Mouse (Mus musculus) urinary bladder, adult 2 months (tissue): ENCODE measurements around the gene Phrf1. TPM values are rescaled to one million over a fixed set of nuclear protein-coding genes. Genes with fewer than 3 reads are reported as not detected.

Source experiments
- DNase-seq: peaks from one replicate; pipeline ENCODE4 v3.0.0; 2022; ENCODE audit warnings: low spot score
- polyA plus RNA-seq: library from polyadenylated mRNA; depleted of rRNA; stranded (reverse); fragments of >200 nt; gene quantifications from 2 replicates; pipeline ENCODE4 v1.2.3, GENCODE M21; 2012; rRNA removed

The Phrf1 gene
- polyA plus RNA-seq, 1 experiment = 16.4 TPM

- no peak for DNase-seq
Measured at GRCm38 (mm10) chr7:141292583-141293388, 64.2 kb downstream of the Phrf1 start.

DNA sequence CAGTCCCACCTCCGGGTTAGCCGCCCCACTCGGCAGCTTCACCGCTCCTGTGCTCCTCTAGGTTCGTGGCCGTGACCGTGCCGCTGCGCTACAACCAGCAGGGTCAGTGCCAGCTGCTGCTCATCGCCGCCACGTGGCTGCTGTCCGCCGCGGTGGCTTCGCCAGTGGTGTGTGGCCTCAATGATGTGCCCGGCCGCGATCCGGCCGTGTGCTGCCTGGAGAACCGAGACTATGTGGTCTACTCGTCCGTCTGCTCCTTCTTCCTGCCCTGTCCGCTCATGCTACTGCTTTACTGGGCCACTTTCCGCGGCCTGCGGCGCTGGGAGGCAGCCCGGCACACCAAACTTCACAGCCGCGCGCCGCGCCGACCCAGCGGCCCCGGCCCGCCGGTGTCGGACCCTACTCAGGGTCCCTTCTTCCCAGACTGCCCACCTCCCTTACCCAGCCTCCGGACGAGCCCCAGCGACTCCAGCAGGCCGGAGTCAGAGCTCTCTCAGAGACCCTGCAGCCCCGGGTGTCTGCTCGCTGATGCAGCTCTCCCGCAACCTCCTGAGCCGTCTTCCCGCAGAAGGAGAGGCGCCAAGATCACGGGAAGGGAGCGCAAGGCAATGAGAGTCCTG, 65.4 kb downstream of the Phrf1 start:
- peak; percentile 26 for DNase-seq

DNA sequence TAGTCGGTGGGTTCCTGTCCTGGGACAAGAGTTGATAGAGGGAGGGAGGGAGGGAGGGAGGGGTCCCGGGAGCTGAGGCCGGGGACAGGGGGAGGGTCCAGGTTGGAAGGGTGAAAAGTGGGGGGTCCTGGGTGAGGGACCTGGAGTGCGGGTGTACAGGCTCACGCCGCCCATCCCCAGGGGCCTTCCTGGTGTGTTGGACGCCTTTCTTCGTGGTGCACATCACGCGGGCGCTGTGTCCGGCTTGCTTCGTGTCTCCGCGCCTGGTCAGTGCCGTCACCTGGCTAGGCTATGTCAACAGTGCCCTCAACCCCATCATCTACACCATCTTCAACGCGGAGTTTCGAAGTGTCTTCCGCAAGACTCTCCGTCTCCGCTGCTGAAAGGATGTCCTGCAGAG, 65.9 kb downstream of the Phrf1 start:
- DNase-seq = peak; percentile 16

DNA sequence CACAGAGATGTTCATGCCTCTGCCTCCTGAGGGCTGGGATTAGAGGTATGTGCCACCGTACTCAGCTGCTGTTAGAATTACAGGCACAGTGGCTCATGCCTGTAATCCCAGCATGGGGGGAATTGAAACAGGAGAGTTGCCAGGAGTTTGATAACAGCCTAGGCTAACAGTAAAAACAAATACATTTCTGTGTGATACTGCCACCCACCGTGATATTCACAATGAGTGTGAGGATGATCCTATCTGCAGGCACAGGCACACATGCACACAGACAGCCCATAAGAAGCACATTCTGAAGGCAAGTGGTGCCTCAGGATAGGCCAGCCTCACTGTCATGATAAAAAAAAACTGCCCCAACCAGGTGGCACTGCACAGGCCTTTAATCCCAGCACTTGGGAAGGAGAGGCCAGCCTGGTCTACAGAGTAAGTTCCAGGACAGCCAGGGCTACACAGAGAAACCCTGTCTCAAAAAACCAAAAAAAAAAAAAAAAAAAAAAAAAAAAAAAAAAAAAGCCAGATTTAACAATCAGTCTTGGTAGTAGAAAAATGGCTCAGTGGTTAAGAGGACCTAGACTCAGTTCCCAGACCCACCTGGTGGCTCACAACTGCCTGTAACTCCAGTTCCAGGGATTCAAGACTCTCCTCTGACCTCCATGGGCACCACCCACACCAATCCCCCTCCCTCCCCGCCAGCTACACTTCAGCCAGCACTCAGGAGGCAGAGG, 69.5 kb downstream of the Phrf1 start:
- DNase-seq = no peak

GRCm38 (mm10) chr7:141299175-141299574, 70.6 kb downstream of the Phrf1 start:
- no peak for DNase-seq

- no peak for DNase-seq
Measured at GRCm38 (mm10) chr7:141301386-141301785, 72.8 kb downstream of the Phrf1 start.

DNA sequence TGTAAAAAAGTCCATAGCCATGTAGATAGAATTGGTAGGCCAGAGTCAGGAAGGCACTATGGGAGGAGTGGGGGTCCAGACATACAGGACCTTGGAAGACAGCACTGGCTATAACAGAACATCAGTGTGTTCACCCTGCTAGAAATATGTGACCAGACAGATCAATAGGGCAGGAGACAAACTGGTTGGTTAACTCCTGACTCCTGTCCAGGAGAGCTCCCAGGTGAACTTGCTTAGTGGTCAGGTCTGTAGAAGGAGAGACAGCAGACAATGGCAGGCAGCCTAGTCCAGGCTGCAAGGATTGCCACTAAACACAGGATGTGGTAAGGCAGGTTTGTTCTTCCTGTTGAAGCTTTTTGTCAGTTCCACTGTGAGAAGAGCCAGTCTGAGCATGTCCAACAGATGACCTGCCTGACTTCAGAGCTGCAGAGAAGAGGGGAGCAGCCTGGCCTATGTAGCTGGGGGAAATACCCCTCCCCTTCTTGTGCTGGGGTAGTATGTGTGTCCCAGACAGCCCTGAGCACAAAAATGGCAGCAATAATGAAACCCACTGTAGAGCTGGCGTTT, 74.2 kb downstream of the Phrf1 start:
- peak; percentile 19 for DNase-seq

DNA sequence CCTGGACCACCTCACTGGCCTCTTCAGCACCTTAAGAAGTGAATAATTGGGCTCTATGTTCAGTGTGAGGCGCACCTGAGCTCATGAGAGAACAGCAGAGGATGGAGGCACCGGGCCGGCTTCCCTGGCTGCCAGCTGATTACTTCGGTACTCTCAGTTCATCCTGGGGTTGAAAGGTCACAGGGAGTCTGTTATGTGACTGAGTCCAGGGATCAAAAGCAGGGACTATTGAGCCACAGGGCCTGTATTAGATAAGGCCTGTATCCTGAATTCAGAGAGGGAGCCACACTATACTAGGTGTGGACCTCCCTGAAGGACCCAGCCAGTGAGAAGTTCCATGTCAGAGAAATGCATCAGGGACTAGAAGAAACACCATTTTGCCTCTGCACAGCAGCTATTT, 76.0 kb downstream of the Phrf1 start:
- DNase-seq = no peak

Other genes starting within 250 kb of the Phrf1 start
- 596 and 696 TPM in 2 replicates for gene Ifitm3, start 218.0 kb upstream of the Phrf1 start, polyA plus RNA-seq
- gene Ifitm6, start 210.9 kb upstream of the Phrf1 start, polyA plus RNA-seq = 7.5 and 8.8 TPM in 2 replicates
- not detected in 2 replicates for gene Gm17387, start 199.7 kb upstream of the Phrf1 start, polyA plus RNA-seq
- 0.45 and 0.55 TPM in 2 replicates for gene B4galnt4, start 167.7 kb upstream of the Phrf1 start, polyA plus RNA-seq
- 26.5 and 27.7 TPM in 2 replicates for gene Pkp3, start 150.6 kb upstream of the Phrf1 start, polyA plus RNA-seq
- 13.8 and 15.0 TPM in 2 replicates for gene Sigirr, start 128.2 kb upstream of the Phrf1 start, polyA plus RNA-seq
- gene Ano9, start 111.0 kb upstream of the Phrf1 start, polyA plus RNA-seq = 7.5 and 13.7 TPM in 2 replicates
- gene Ptdss2, start 106.4 kb upstream of the Phrf1 start, polyA plus RNA-seq = 25.6 and 27.7 TPM in 2 replicates
- gene Rnh1, start 55.9 kb upstream of the Phrf1 start, polyA plus RNA-seq = 126 and 135 TPM in 2 replicates
- gene Hras, start 34.8 kb upstream of the Phrf1 start, polyA plus RNA-seq = 114 and 129 TPM in 2 replicates
- 5.2 and 5.8 TPM in 2 replicates for gene Lrrc56, start 34.6 kb upstream of the Phrf1 start, polyA plus RNA-seq
- gene Lmntd2, start 14.7 kb upstream of the Phrf1 start, polyA plus RNA-seq = 8.4 and 11.6 TPM in 2 replicates
- gene Rassf7, start 12.9 kb upstream of the Phrf1 start, polyA plus RNA-seq = 97.6 and 157 TPM in 2 replicates
- gene Irf7, start 37.7 kb downstream of the Phrf1 start, polyA plus RNA-seq = 21.2 and 23.3 TPM in 2 replicates
- gene Cdhr5, start 48.0 kb downstream of the Phrf1 start, polyA plus RNA-seq = 0.07 TPM in 1 of 2 replicates, not detected in the other
- gene Sct, start 50.3 kb downstream of the Phrf1 start, polyA plus RNA-seq = 0.41 and 1.3 TPM in 2 replicates
- 0.06 and 0.21 TPM in 2 replicates for gene Drd4, start 63.2 kb downstream of the Phrf1 start, polyA plus RNA-seq
- 14.6 and 22.8 TPM in 2 replicates for gene Deaf1, start 98.9 kb downstream of the Phrf1 start, polyA plus RNA-seq
- 34.1 and 42.5 TPM in 2 replicates for gene Tmem80, start 99.0 kb downstream of the Phrf1 start, polyA plus RNA-seq
- 79.7 and 109 TPM in 2 replicates for gene Eps8l2, start 110.1 kb downstream of the Phrf1 start, polyA plus RNA-seq
- 269 and 320 TPM in 2 replicates for gene Taldo1, start 163.4 kb downstream of the Phrf1 start, polyA plus RNA-seq
- 48.3 and 59.2 TPM in 2 replicates for gene Gatd1, start 185.4 kb downstream of the Phrf1 start, polyA plus RNA-seq
- gene Cend1, start 200.7 kb downstream of the Phrf1 start, polyA plus RNA-seq = 1.3 and 3.4 TPM in 2 replicates
- gene Slc25a22, start 209.1 kb downstream of the Phrf1 start, polyA plus RNA-seq = 42.0 and 55.2 TPM in 2 replicates
- 4.7 and 4.8 TPM in 2 replicates for gene Pidd1, start 215.2 kb downstream of the Phrf1 start, polyA plus RNA-seq
- gene Rplp2, start 218.6 kb downstream of the Phrf1 start, polyA plus RNA-seq = 1,171 and 1,507 TPM in 2 replicates
- gene Pnpla2, start 226.4 kb downstream of the Phrf1 start, polyA plus RNA-seq = 108 and 133 TPM in 2 replicates
- 24.0 and 25.8 TPM in 2 replicates for gene Cracr2b, start 232.3 kb downstream of the Phrf1 start, polyA plus RNA-seq
- 280 and 288 TPM in 2 replicates for gene Cd151, start 238.6 kb downstream of the Phrf1 start, polyA plus RNA-seq
- gene Polr2l, start 246.3 kb downstream of the Phrf1 start, polyA plus RNA-seq = 41.8 and 48.1 TPM in 2 replicates
- 161 and 196 TPM in 2 replicates for gene Tspan4, start 246.5 kb downstream of the Phrf1 start, polyA plus RNA-seq